Mouse (Mus musculus) MEL (cell line): ENCODE data around the gene Tox2. TPM values are rescaled to one million over a fixed set of nuclear protein-coding genes. Genes with fewer than 3 reads are reported as not detected.

Experiments
- DNase-seq: peaks from one replicate; pipeline ENCODE4 v3.0.0; 2011; ENCODE audit warnings: low read depth, low spot score
- H3K27ac ChIP-seq: 2 replicates; pipeline ENCODE4 v1.5.1; 2012; ENCODE audit warnings: low read depth, mild to moderate bottlenecking, control low read depth, low read length, moderate library complexity; ENCODE audit not compliant: control insufficient read depth
- H3K27me3 ChIP-seq, 2 experiments: fragments of 150-350 bp in 1 of 2; sonication (generic) in 1 of 2; 2 replicates each; pipeline ENCODE4 v1.6.1; 2012; ENCODE audit warnings: low read length in 2 of 2, mild to moderate bottlenecking in 2 of 2, improper control_type of control experiment in 1 of 2, moderate library complexity in 1 of 2; ENCODE audit not compliant: insufficient read depth in 2 of 2, control insufficient read depth in 1 of 2
- H3K36me3 ChIP-seq, 2 experiments: 2 replicates each; pipeline ENCODE4 v1.6.1; 2012 to 2014; ENCODE audit warnings: low read length in 2 of 2, improper control_type of control experiment in 1 of 2, inconsistent platforms in 1 of 2, mild to moderate bottlenecking in 1 of 2; ENCODE audit not compliant: insufficient read depth in 2 of 2, control insufficient read depth in 1 of 2
- H3K4me1 ChIP-seq, 2 experiments: fragments of 150-350 bp in 1 of 2; sonication (generic) in 1 of 2; 2 replicates each; pipeline ENCODE4 v1.6.1; 2012; ENCODE audit warnings: low read length in 2 of 2, improper control_type of control experiment in 1 of 2, mild to moderate bottlenecking in 1 of 2; ENCODE audit not compliant: insufficient read depth in 2 of 2, control insufficient read depth in 1 of 2
- H3K4me3 ChIP-seq, 2 experiments: fragments of 150-350 bp in 1 of 2; sonication (generic) in 1 of 2; 2 replicates each; pipeline ENCODE4 v1.5.1; 2012; ENCODE audit warnings: low read depth in 2 of 2, low read length in 2 of 2, mild to moderate bottlenecking in 2 of 2, moderate library complexity in 2 of 2, control low read depth in 1 of 2, improper control_type of control experiment in 1 of 2; ENCODE audit not compliant: control insufficient read depth in 1 of 2, insufficient read depth in 1 of 2
- H3K79me2 ChIP-seq: 2 replicates; pipeline ENCODE4 v1.6.1; 2012; ENCODE audit warnings: mild to moderate bottlenecking, low read length, moderate library complexity; ENCODE audit not compliant: control insufficient read depth, poor library complexity, insufficient read depth
- H3K9ac ChIP-seq: 2 replicates; pipeline ENCODE4 v1.6.1; 2012; ENCODE audit warnings: low read depth, mild to moderate bottlenecking, control low read depth, low read length, moderate library complexity; ENCODE audit not compliant: control insufficient read depth, poor library complexity, severe bottlenecking
- H3K9me3 ChIP-seq: fragments of 150-350 bp; sonication (generic); replicated peaks from 2 replicates; pipeline ENCODE4 v1.6.1; 2012; ENCODE audit warnings: mild to moderate bottlenecking, low read length, improper control_type of control experiment, moderate library complexity; ENCODE audit not compliant: insufficient read depth
- CHD2 ChIP-seq: IDR thresholded peaks from 2 replicates; pipeline ENCODE4 v1.6.1; 2011; ENCODE audit warnings: low read length, improper control_type of control experiment
- CTCF ChIP-seq, 3 experiments: IDR thresholded peaks in 2 of 3; conservative IDR thresholded peaks in 1 of 3; 2 replicates each; pipeline ENCODE4 v1.5.1; 2011 to 2012; ENCODE audit warnings: low read length in 3 of 3, low read depth in 2 of 3, mild to moderate bottlenecking in 2 of 3, improper control_type of control experiment in 1 of 3, inconsistent platforms in 1 of 3, mixed read lengths in 1 of 3, moderate library complexity in 1 of 3; ENCODE audit not compliant: control insufficient read depth in 1 of 3, insufficient read depth in 1 of 3, poor library complexity in 1 of 3, severe bottlenecking in 1 of 3
- ELF1 ChIP-seq: IDR thresholded peaks from 2 replicates; pipeline ENCODE4 v1.6.1; 2014; ENCODE audit warnings: low read depth, mild to moderate bottlenecking, inconsistent platforms, low read length, improper control_type of control experiment, moderate library complexity
- EP300 ChIP-seq, 2 experiments: IDR thresholded peaks; 2 replicates each; pipeline ENCODE4 v1.6.1; 2011; ENCODE audit warnings: improper control_type of control experiment in 2 of 2, low read length in 2 of 2, low read depth in 1 of 2, mild to moderate bottlenecking in 1 of 2
- ETS1 ChIP-seq: IDR thresholded peaks from 2 replicates; pipeline ENCODE4 v1.6.1; 2012; ENCODE audit warnings: low read depth, mild to moderate bottlenecking, inconsistent platforms, low read length, improper control_type of control experiment, moderate library complexity
- GATA1 ChIP-seq: IDR thresholded peaks from 2 replicates; pipeline ENCODE4 v1.6.1; 2011; ENCODE audit warnings: low read depth, low read length, improper control_type of control experiment
- HCFC1 ChIP-seq: IDR thresholded peaks from 2 replicates; pipeline ENCODE4 v1.6.1; 2012; ENCODE audit warnings: low read depth, mild to moderate bottlenecking, inconsistent platforms, low read length, improper control_type of control experiment, moderate library complexity
- JUND ChIP-seq: IDR thresholded peaks from 2 replicates; pipeline ENCODE4 v1.6.1; 2011; ENCODE audit warnings: low read depth, mild to moderate bottlenecking, improper control_type of control experiment, low read length
- KAT2A ChIP-seq: conservative IDR thresholded peaks from 2 replicates; pipeline ENCODE4 v1.6.1; 2012; ENCODE audit warnings: low read depth, low read length, improper control_type of control experiment, inconsistent platforms
- MAFK ChIP-seq: IDR thresholded peaks from 2 replicates; pipeline ENCODE4 v1.6.1; 2011; ENCODE audit warnings: low read depth, mild to moderate bottlenecking, low read length, improper control_type of control experiment, borderline replicate concordance
- MAX ChIP-seq: IDR thresholded peaks from 2 replicates; pipeline ENCODE4 v1.6.1; 2011; ENCODE audit warnings: low read length, improper control_type of control experiment
- MAZ ChIP-seq: IDR thresholded peaks from 2 replicates; pipeline ENCODE4 v1.6.1; 2012; ENCODE audit warnings: low read depth, mild to moderate bottlenecking, inconsistent platforms, low read length, improper control_type of control experiment
- MYB ChIP-seq: IDR thresholded peaks from 2 replicates; pipeline ENCODE4 v1.6.1; 2011; ENCODE audit warnings: mild to moderate bottlenecking, low read depth, low read length, improper control_type of control experiment
- POLR2AphosphoS2 ChIP-seq: IDR thresholded peaks from 2 replicates; pipeline ENCODE4 v1.6.1; 2011; ENCODE audit warnings: low read length, improper control_type of control experiment
- RAD21 ChIP-seq: IDR thresholded peaks from 2 replicates; pipeline ENCODE4 v1.6.1; 2011; ENCODE audit warnings: mild to moderate bottlenecking, low read depth, low read length, improper control_type of control experiment
- RCOR1 ChIP-seq: IDR thresholded peaks from 2 replicates; pipeline ENCODE4 v1.6.1; 2012; ENCODE audit warnings: low read depth, mild to moderate bottlenecking, inconsistent platforms, low read length, improper control_type of control experiment
- SIN3A ChIP-seq: IDR thresholded peaks from 2 replicates; pipeline ENCODE4 v1.6.1; 2012; ENCODE audit warnings: low read length, improper control_type of control experiment, inconsistent platforms
- TBP ChIP-seq: IDR thresholded peaks from 2 replicates; pipeline ENCODE4 v1.8.0; 2011; ENCODE audit warnings: low read depth, low read length, improper control_type of control experiment
- UBTF ChIP-seq: IDR thresholded peaks from 2 replicates; pipeline ENCODE4 v1.6.1; 2012; ENCODE audit warnings: low read depth, mild to moderate bottlenecking, inconsistent platforms, low read length, improper control_type of control experiment, moderate library complexity, borderline replicate concordance; ENCODE audit not compliant: insufficient read depth
- USF2 ChIP-seq, 2 experiments: IDR thresholded peaks; 2 replicates each; pipeline ENCODE4 v1.6.1; 2011 to 2012; ENCODE audit warnings: improper control_type of control experiment in 2 of 2, low read length in 2 of 2, borderline replicate concordance in 1 of 2, inconsistent platforms in 1 of 2, low read depth in 1 of 2, mild to moderate bottlenecking in 1 of 2; ENCODE audit not compliant: insufficient read depth in 1 of 2
- ZKSCAN1 ChIP-seq: IDR thresholded peaks from 2 replicates; pipeline ENCODE4 v1.6.1; 2012; ENCODE audit warnings: low read depth, mild to moderate bottlenecking, inconsistent platforms, low read length, improper control_type of control experiment, moderate library complexity
- polyA plus RNA-seq, 2 experiments: library from polyadenylated mRNA; stranded (reverse) in 1 of 2; unstranded in 1 of 2; fragments of >175 nt in 1 of 2; fragments of >200 nt in 1 of 2; gene quantifications; 2 replicates each; pipeline versions ENCODE4 v1.2.1 to v1.2.4; 2012; ENCODE audit warnings: low replicate concordance in 2 of 2, low read depth in 1 of 2; ENCODE audit not compliant: insufficient read length in 2 of 2, insufficient read depth in 1 of 2, missing spikeins in 1 of 2
- total RNA-seq: library from RNA; depleted of rRNA; stranded (reverse); fragments of 300-350 nt; gene quantifications from 2 replicates; pipeline ENCODE4 v1.2.3, GENCODE M21; 2012

The Tox2 gene
- total and polyA plus RNA-seq, 3 experiments = not detected

DNA sequence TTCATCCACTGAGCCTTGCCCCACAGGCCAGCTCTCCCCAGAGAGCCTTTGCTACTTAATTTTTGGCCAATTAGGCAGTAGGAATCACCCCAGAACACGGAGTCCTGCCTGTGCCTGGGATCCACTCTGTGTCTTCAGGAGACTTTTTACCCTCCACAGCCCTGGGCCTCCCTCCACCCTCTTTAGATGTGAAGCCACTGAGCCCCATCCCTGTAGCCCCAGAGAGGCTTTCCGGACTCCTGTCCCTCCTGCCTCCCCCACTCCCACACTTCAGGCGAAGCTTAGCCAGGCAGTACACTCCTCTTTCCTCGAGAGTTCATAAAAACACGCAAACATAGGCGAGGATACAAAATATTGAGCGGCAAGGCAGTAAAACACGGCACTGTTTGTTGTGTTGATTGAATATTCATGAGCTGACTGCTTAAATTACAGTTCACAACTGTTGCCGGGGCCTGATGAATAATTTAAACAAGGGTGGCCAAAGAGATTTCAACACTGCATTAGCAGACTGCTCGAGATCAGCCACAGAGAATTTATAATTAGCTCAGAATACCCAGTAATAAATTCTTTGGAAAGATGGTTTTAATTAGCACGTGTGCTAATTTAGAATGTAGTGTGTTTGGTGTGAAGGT is 94.2 kb downstream of the Tox2 start:
- Histone ChIP-seq H3K9me3 (no peaks in the 10 kb centered on the region), H3K9ac (no peak overlapping the region), H3K36me3 (no peaks in the 10 kb centered on the region), H3K27me3 (no peaks in the 10 kb centered on the region), H3K27ac (no peak overlapping the region), H3K79me2 (no peaks in the 10 kb centered on the region), H3K4me3 (no peak overlapping the region), H3K4me1 (no peaks in the 10 kb centered on the region)
- no peak for TF ChIP-seq ETS1
- no peak for TF ChIP-seq ZKSCAN1
- no peak for TF ChIP-seq CHD2
- TF ChIP-seq KAT2A = no peak
- no peak for TF ChIP-seq EP300 (IDR thresholded peaks at IDR 0.05; ENCODE audit: low read depth in 1 of 2, low read length in 2 of 2)
- no peak for DNase-seq

DNA sequence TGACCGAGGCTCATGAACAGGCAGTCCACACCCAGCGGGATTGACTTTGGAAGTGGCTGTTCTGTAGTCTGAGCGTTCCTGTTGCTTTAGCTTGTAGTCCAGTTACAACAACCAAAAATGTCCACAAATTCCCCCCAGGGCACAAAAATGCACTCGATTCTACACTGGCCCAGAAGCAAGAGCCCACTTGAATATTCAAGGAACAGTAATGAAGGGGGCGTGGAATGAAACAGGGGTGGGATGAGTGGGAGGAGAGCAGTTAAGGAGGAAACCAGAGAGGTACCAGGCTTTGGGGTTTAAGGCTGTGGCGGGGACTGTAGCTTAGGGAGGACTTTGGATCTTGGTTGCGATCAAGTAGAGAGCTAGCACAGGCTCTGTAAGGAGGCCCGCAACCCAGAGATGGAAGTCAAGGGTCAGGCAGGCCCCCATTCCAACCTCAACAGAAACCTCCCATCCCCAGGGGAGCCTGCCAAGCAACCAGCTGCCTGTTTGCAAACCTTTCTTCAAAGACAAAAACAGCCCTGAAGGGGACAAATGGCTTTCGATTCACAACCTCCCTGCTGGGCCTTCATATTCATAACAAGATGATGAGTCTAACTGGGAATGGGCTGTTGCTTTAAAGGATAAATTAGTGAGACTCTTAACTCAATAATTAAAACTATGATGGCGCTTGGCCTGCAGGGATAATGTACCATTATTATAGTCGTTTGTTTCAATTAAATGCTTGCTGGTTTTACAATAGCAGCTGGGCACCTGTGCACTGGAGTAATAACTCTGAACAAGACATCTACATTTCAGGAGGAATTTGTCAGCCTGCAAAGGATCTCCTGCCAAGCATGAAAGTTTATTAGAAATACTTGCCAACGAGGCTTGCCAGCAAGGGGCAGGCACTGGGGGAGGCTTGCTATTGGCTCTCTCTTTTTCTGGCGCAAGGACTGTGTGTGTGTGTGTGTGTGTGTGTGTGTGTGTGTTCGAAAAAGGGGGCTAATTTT is 97.4 kb downstream of the Tox2 start:
- Histone ChIP-seq H3K9me3 (no peaks in the 10 kb centered on the region), H3K27ac (no peak overlapping the region), H3K36me3 (no peaks in the 10 kb centered on the region), H3K27me3 (no peaks in the 10 kb centered on the region), H3K4me3 (no peak overlapping the region), H3K4me1 (no peaks in the 10 kb centered on the region), H3K9ac (no peak overlapping the region), H3K79me2 (no peaks in the 10 kb centered on the region)
- no peak for DNase-seq
- TF ChIP-seq GATA1 (no peak), HCFC1 (no peak), MAFK (no peak), TBP (no peak), ELF1 (no peak), CHD2 (no peak), MAX (no peak), MAZ (no peak), CTCF (IDR thresholded peaks at IDR 0.05 in 2 of 3, conservative IDR thresholded peaks at IDR 0.05 in 1 of 3; ENCODE audit: control insufficient read depth in 1 of 3, insufficient read depth in 1 of 3, low read depth in 2 of 3, low read length in 3 of 3, poor library complexity in 1 of 3, severe bottlenecking in 1 of 3) (no peak), UBTF (no peak), POLR2AphosphoS2 (no peak), RCOR1 (no peak), USF2 (IDR thresholded peaks at IDR 0.05; ENCODE audit: borderline replicate concordance in 1 of 2, insufficient read depth in 1 of 2, low read depth in 1 of 2, low read length in 2 of 2) (no peak), JUND (no peak), RAD21 (no peak), MYB (no peak), SIN3A (no peak)
- TF ChIP-seq, all 39 proteins: peak for 0
